Mouse (Mus musculus) forebrain, embryonic 11.5 days (tissue): Measurements from ENCODE around the gene Mycbp2. TPM values are rescaled to one million over a fixed set of nuclear protein-coding genes. Genes with fewer than 3 reads are reported as not detected.

ENCODE experiments used
- ATAC-seq: fragments of 200-750 bp; cut with Nextera tagmentation; replicated peaks from 2 replicates; pipeline ENCODE4 v1.8.0; 2017; ENCODE audit warnings: moderate TSS enrichment; ENCODE audit not compliant: low FRiP score
- DNase-seq: peaks from one replicate; pipeline ENCODE4 v3.0.0-alpha.2; 2017; ENCODE audit warnings: low spot score
- H3K27ac ChIP-seq: fragments of 300-500 bp; sonication (generic); 2 replicates; pipeline ENCODE4 v1.5.1; 2014; ENCODE audit warnings: low read depth, low read length
- H3K27me3 ChIP-seq: fragments of 300-500 bp; sonication (generic); 2 replicates; pipeline ENCODE4 v1.6.1; 2014; ENCODE audit warnings: mild to moderate bottlenecking, low read length, mixed read lengths; ENCODE audit not compliant: control insufficient read depth, insufficient read depth
- H3K36me3 ChIP-seq: fragments of 300-500 bp; sonication (generic); 2 replicates; pipeline ENCODE4 v1.6.1; 2014; ENCODE audit warnings: mild to moderate bottlenecking, low read length, moderate library complexity, mixed read lengths; ENCODE audit not compliant: control insufficient read depth, insufficient read depth
- H3K4me1 ChIP-seq: fragments of 300-500 bp; sonication (generic); replicated peaks from 2 replicates; pipeline ENCODE4 v1.6.1; 2014; ENCODE audit warnings: low read length, mixed read lengths; ENCODE audit not compliant: control insufficient read depth, insufficient read depth
- H3K4me2 ChIP-seq: fragments of 300-500 bp; sonication (generic); 2 replicates; pipeline ENCODE4 v1.6.1; 2014; ENCODE audit warnings: low read depth, mild to moderate bottlenecking, low read length, moderate library complexity, mixed read lengths; ENCODE audit not compliant: severe bottlenecking
- H3K4me3 ChIP-seq: fragments of 300-500 bp; sonication (generic); 2 replicates; pipeline ENCODE4 v1.5.1; 2014; ENCODE audit warnings: low read depth, low read length
- H3K9ac ChIP-seq: fragments of 300-500 bp; sonication (generic); 2 replicates; pipeline ENCODE4 v1.6.1; 2014; ENCODE audit warnings: low read length
- H3K9me3 ChIP-seq: fragments of 300-500 bp; sonication (generic); 2 replicates; pipeline ENCODE4 v1.6.1; 2016; ENCODE audit warnings: low read length, mixed read lengths; ENCODE audit not compliant: control insufficient read depth
- WGBS: fragments of 180-500 bp; shearing (Covaris S2); extraction: QIAGEN DNeasy Blood & Tissue Kit; methylation state at CpG from one replicate; pipeline ENCODE4 v1.1.7; 2014; 5-methylcytosine and 5-hydroxymethylcytosine counted together
- polyA plus RNA-seq: library from polyadenylated mRNA; unstranded; fragments of >200 nt; fragmentation: Nextera tagmentation; extraction: Ambion mirVana; gene quantifications from 2 replicates; pipeline ENCODE4 v1.2.1, GENCODE M21; 2014

Gene Mycbp2
- polyA plus RNA-seq, 1 experiment from 2014 or later: 29.1 TPM

- DNase-seq (no peak), ATAC-seq (no peak)
- Histone ChIP-seq H3K27me3 (no peaks in the 10 kb centered on the region), H3K9ac (no peak overlapping the region), H3K4me1 (0 out of 2 replicates have a peak, but pooled peaks cover 5% of the 10 kb centered on the region), H3K9me3 (no peaks in the 10 kb centered on the region), H3K36me3 (no peaks in the 10 kb centered on the region), H3K4me2 (no peak overlapping the region), H3K27ac (no peak overlapping the region), H3K4me3 (no peak overlapping the region)
- WGBS: 93% methylated on average over 8 of the region's 8 CpGs
These were observed 251.6 kb downstream of the Mycbp2 start for GRCm38 (mm10) chr14:103095036-103095435.

- H3K36me3 ChIP-seq: no peaks in the 10 kb centered on the region; the same call in 1 of the 2 replicates
- WGBS: 87% methylated on average over 4 of the region's 4 CpGs
These were observed 252.9 kb downstream of the Mycbp2 start for GRCm38 (mm10) chr14:103093670-103094069.

GRCm38 (mm10) chr14:103093236-103093635 lies 253.4 kb downstream of the Mycbp2 start:
- Histone ChIP-seq H3K4me3 (no peak overlapping the region), H3K27me3 (no peaks in the 10 kb centered on the region), H3K4me2 (no peak overlapping the region), H3K9ac (no peak overlapping the region), H3K36me3 (no peaks in the 10 kb centered on the region; the same call in 1 of the 2 replicates), H3K27ac (no peak overlapping the region), H3K9me3 (no peaks in the 10 kb centered on the region), H3K4me1 (0 out of 2 replicates have a peak, but pooled peaks cover 4% of the 10 kb centered on the region)
- WGBS: 88% methylated on average over 3 of the region's 3 CpGs
- no peak for DNase-seq
- no peak for ATAC-seq

More at GRCm38 (mm10) chr14:103093670-103094069, 252.9 kb downstream of the Mycbp2 start:
- Histone ChIP-seq H3K4me2 (no peak overlapping the region), H3K27ac (no peak overlapping the region), H3K4me3 (no peak overlapping the region), H3K27me3 (no peaks in the 10 kb centered on the region), H3K4me1 (0 out of 2 replicates have a peak, but pooled peaks cover 4% of the 10 kb centered on the region), H3K9ac (no peak overlapping the region), H3K9me3 (no peaks in the 10 kb centered on the region)
- ATAC-seq (no peak), DNase-seq (no peak)

GRCm38 (mm10) chr14:103088624-103089023 lies 258.0 kb downstream of the Mycbp2 start:
- WGBS: 79% methylated on average over 6 of the region's 6 CpGs
- Histone ChIP-seq H3K9ac (no peak overlapping the region), H3K27me3 (no peaks in the 10 kb centered on the region), H3K9me3 (no peaks in the 10 kb centered on the region), H3K36me3 (no peaks in the 10 kb centered on the region; the same call in 1 of the 2 replicates), H3K4me2 (no peak overlapping the region), H3K4me1 (no peaks in the 10 kb centered on the region), H3K4me3 (no peak overlapping the region), H3K27ac (no peak overlapping the region)
- 0 out of 2 replicates have a peak, but pooled peaks have one; percentile 30 for ATAC-seq
- no peak for DNase-seq

GRCm38 (mm10) chr14:103087846-103088245 lies 258.8 kb downstream of the Mycbp2 start:
- H3K4me1 ChIP-seq: no peaks in the 10 kb centered on the region
- no peak for DNase-seq
- H3K27ac ChIP-seq: no peak overlapping the region
- H3K9ac ChIP-seq: no peak overlapping the region
- no peak overlapping the region for H3K4me2 ChIP-seq
- no peaks in the 10 kb centered on the region for H3K9me3 ChIP-seq
- no peaks in the 10 kb centered on the region for H3K27me3 ChIP-seq
- ATAC-seq: no peak
- WGBS: 92% methylated on average over 5 of the region's 5 CpGs
- H3K36me3 ChIP-seq: no peaks in the 10 kb centered on the region; the same call in 1 of the 2 replicates
- no peak overlapping the region for H3K4me3 ChIP-seq

GRCm38 (mm10) chr14:103086671-103087324 lies 259.8 kb downstream of the Mycbp2 start:
- no peak for ATAC-seq
- H3K4me2 ChIP-seq: no peak overlapping the region
- no peak overlapping the region for H3K27ac ChIP-seq
- H3K9me3 ChIP-seq: no peaks in the 10 kb centered on the region
- H3K36me3 ChIP-seq: no peaks in the 10 kb centered on the region; the same call in 1 of the 2 replicates
- WGBS: 98% methylated on average over 4 of the region's 4 CpGs
- no peak overlapping the region for H3K9ac ChIP-seq
- no peak for DNase-seq
- no peak overlapping the region for H3K4me3 ChIP-seq
- no peaks in the 10 kb centered on the region for H3K27me3 ChIP-seq
- H3K4me1 ChIP-seq: no peaks in the 10 kb centered on the region

- Histone ChIP-seq H3K4me3 (no peak overlapping the region), H3K9me3 (no peaks in the 10 kb centered on the region), H3K4me2 (no peak overlapping the region), H3K4me1 (no peaks in the 10 kb centered on the region), H3K27me3 (no peaks in the 10 kb centered on the region), H3K27ac (no peak overlapping the region), H3K9ac (no peak overlapping the region), H3K36me3 (no peaks in the 10 kb centered on the region; the same call in 1 of the 2 replicates)
- ATAC-seq: no peak
- no peak for DNase-seq
- WGBS: 90% methylated on average over 1 of the region's 1 CpGs
These were observed 260.6 kb downstream of the Mycbp2 start for GRCm38 (mm10) chr14:103085840-103086533.

GRCm38 (mm10) chr14:103079209-103079977 lies 267.2 kb downstream of the Mycbp2 start:
- Histone ChIP-seq H3K27me3 (no peaks in the 10 kb centered on the region), H3K4me1 (no peaks in the 10 kb centered on the region), H3K27ac (no peak overlapping the region), H3K4me2 (no peak overlapping the region), H3K9ac (no peak overlapping the region), H3K36me3 (no peaks in the 10 kb centered on the region), H3K4me3 (no peak overlapping the region), H3K9me3 (no peaks in the 10 kb centered on the region)
- ATAC-seq (0 out of 2 replicates have a peak, but pooled peaks have one; percentile 14), DNase-seq (no peak)
- WGBS: 89% methylated on average over 9 of the region's 9 CpGs
